In the genomic region with DNA sequence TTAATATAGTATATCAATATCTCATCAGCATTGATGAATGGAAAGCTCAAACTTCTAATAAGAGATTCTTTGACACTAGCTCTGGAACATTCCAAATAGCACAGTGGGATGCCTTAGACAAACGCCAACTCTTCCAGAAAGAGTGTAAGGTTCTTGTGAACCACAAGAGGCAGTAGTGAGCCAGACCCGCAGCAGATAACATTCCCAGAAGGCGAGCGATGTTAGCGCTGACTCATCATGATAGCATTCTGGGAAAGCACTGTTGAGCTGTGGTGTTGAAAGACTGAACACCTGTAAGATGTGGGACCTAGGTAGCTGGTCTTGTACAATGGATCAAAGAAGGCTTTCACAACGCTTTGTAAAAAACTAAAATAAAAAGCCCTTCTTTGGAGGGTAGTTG, we compare ENCODE assay signal across 13 mouse cellular contexts.
DNase-seq lines count a peak whose midpoint lies in the region; ATAC-seq and TF ChIP-seq lines count a peak whose summit lies in the region.
"Had no signal": no experiment of that assay in that cellular context is flagged by ENCODE, and none has a peak within 500 bp of the region (broad histone marks: within the 10 kb centered on the region; RNA-seq: fewer than 3 reads in every experiment).

No protein-coding gene starts in this region.

- H3K27me3 ChIP-seq in kidney, postnatal 0 days (ENCODE audit: insufficient read depth, low read length) = no peaks in the 10 kb centered on the region
- no peaks in the 10 kb centered on the region for H3K27me3 ChIP-seq in midbrain, postnatal 0 days (ENCODE audit: insufficient read depth, low read length)
- H3K27me3 ChIP-seq in midbrain, embryonic 11.5 days (ENCODE audit: control insufficient read depth, insufficient read depth, low read length) = no peaks in the 10 kb centered on the region
- H3K27me3 ChIP-seq in hindbrain, embryonic 13.5 days = no peaks in the 10 kb centered on the region
- H3K27me3 ChIP-seq: forebrain, embryonic 13.5 days; hindbrain, embryonic 12.5 days; kidney, embryonic 15.5 days had no signal

- no peaks in the 10 kb centered on the region for H3K9me3 ChIP-seq in kidney, postnatal 0 days (replicated peaks; ENCODE audit: low read length)
- no peaks in the 10 kb centered on the region for H3K9me3 ChIP-seq in midbrain, postnatal 0 days (ENCODE audit: low read length)
- no peaks in the 10 kb centered on the region for H3K9me3 ChIP-seq in midbrain, embryonic 11.5 days (ENCODE audit: control insufficient read depth, low read length)
- no peaks in the 10 kb centered on the region for H3K9me3 ChIP-seq in hindbrain, embryonic 13.5 days
- H3K9me3 ChIP-seq: forebrain, embryonic 13.5 days; hindbrain, embryonic 12.5 days; kidney, embryonic 15.5 days had no signal

- H3K4me2 ChIP-seq in kidney, postnatal 0 days (ENCODE audit: low read length) = no peak overlapping the region
- no peak overlapping the region for H3K4me2 ChIP-seq in midbrain, postnatal 0 days (ENCODE audit: low read depth, low read length, poor library complexity, severe bottlenecking)
- H3K4me2 ChIP-seq in midbrain, embryonic 11.5 days = no peak overlapping the region
- H3K4me2 ChIP-seq in hindbrain, embryonic 13.5 days = no peak overlapping the region
- H3K4me2 ChIP-seq: forebrain, embryonic 13.5 days; hindbrain, embryonic 12.5 days; kidney, embryonic 15.5 days had no signal

- H3K36me3 ChIP-seq in kidney, postnatal 0 days (ENCODE audit: insufficient read depth, low read length) = no peaks in the 10 kb centered on the region
- H3K36me3 ChIP-seq in midbrain, postnatal 0 days (ENCODE audit: insufficient read depth, low read length) = no peaks in the 10 kb centered on the region
- H3K36me3 ChIP-seq in midbrain, embryonic 11.5 days (ENCODE audit: control insufficient read depth, insufficient read depth, low read length) = no peaks in the 10 kb centered on the region
- H3K36me3 ChIP-seq in hindbrain, embryonic 13.5 days = no peaks in the 10 kb centered on the region
- H3K36me3 ChIP-seq: hindbrain, embryonic 12.5 days; kidney, embryonic 15.5 days had no signal

- ATAC-seq in kidney, postnatal 0 days (replicated peaks; ENCODE audit: low FRiP score, low read depth) = no peak
- ATAC-seq in midbrain, postnatal 0 days (ENCODE audit: low FRiP score) = no peak
- ATAC-seq in midbrain, embryonic 11.5 days (ENCODE audit: low FRiP score) = no peak
- ATAC-seq in hindbrain, embryonic 13.5 days (ENCODE audit: low FRiP score) = no peak
- ATAC-seq: activated CD4-positive, CD25-positive, alpha-beta regulatory T cell, adult 4 months; forebrain, embryonic 13.5 days had no signal

- no peak overlapping the region for H3K9ac ChIP-seq in kidney, postnatal 0 days (ENCODE audit: low read depth, low read length)
- H3K9ac ChIP-seq in midbrain, postnatal 0 days (replicated peaks; ENCODE audit: low read length, poor library complexity, severe bottlenecking) = no peak overlapping the region
- no peak overlapping the region for H3K9ac ChIP-seq in midbrain, embryonic 11.5 days (ENCODE audit: low read length)
- no peak overlapping the region for H3K9ac ChIP-seq in hindbrain, embryonic 13.5 days
- H3K9ac ChIP-seq: forebrain, embryonic 13.5 days; hindbrain, embryonic 12.5 days; kidney, embryonic 15.5 days had no signal

- 81% methylated on average over 6 of the region's 6 CpGs for WGBS in kidney, postnatal 0 days
- 77% methylated on average over 6 of the region's 6 CpGs for WGBS in midbrain, postnatal 0 days
- WGBS in midbrain, embryonic 11.5 days = 74% methylated on average over 6 of the region's 6 CpGs
- WGBS in hindbrain, embryonic 13.5 days = 78% methylated on average over 6 of the region's 6 CpGs

- H3K27ac ChIP-seq in kidney, postnatal 0 days = no peak overlapping the region
- no peak overlapping the region for H3K27ac ChIP-seq in midbrain, postnatal 0 days (ENCODE audit: low read depth, low read length)
- H3K27ac ChIP-seq in midbrain, embryonic 11.5 days (ENCODE audit: low read depth, low read length) = no peak overlapping the region
- no peak overlapping the region for H3K27ac ChIP-seq in hindbrain, embryonic 13.5 days
- H3K27ac ChIP-seq: forebrain, embryonic 13.5 days; hindbrain, embryonic 12.5 days; kidney, embryonic 15.5 days had no signal

- DNase-seq in cerebellum, postnatal 14 days = peak; percentile 22 to 45
- DNase-seq in cerebellum, adult 18-20 months = no peak
- DNase-seq in kidney, postnatal 0 days (ENCODE audit: low spot score) = peak; percentile 4
- DNase-seq in kidney, adult 9 months = no peak
- peak; percentile 22 for DNase-seq in midbrain, postnatal 0 days (ENCODE audit: low spot score)
- no peak for DNase-seq in midbrain, embryonic 11.5 days (ENCODE audit: low spot score, missing footprints)
- DNase-seq in testis, postnatal 14 days (ENCODE audit: low spot score) = peak; percentile 13
- DNase-seq: B cell, adult 2 months had no signal

- H3K4me3 ChIP-seq in kidney, postnatal 0 days (replicated peaks; ENCODE audit: low read depth, low read length) = no peak overlapping the region
- no peak overlapping the region for H3K4me3 ChIP-seq in midbrain, postnatal 0 days (ENCODE audit: low read depth, low read length)
- H3K4me3 ChIP-seq in midbrain, embryonic 11.5 days (ENCODE audit: low read depth, low read length) = no peak overlapping the region
- no peak overlapping the region for H3K4me3 ChIP-seq in hindbrain, embryonic 13.5 days
- H3K4me3 ChIP-seq: forebrain, embryonic 13.5 days; hindbrain, embryonic 12.5 days; kidney, embryonic 15.5 days had no signal

- H3K4me1 ChIP-seq in kidney, postnatal 0 days (replicated peaks; ENCODE audit: insufficient read depth, low read length) = no peaks in the 10 kb centered on the region
- H3K4me1 ChIP-seq in midbrain, postnatal 0 days (ENCODE audit: insufficient read depth, low read length) = no peaks in the 10 kb centered on the region
- H3K4me1 ChIP-seq in midbrain, embryonic 11.5 days (ENCODE audit: control insufficient read depth, insufficient read depth, low read length) = no peaks in the 10 kb centered on the region
- H3K4me1 ChIP-seq in hindbrain, embryonic 13.5 days (replicated peaks) = peaks cover 9% of the 10 kb centered on the region
- H3K4me1 ChIP-seq: forebrain, embryonic 13.5 days; kidney, embryonic 15.5 days had no signal

- peak; percentile 50; the same call in 1 of the 2 replicates for TF ChIP-seq CTCF in kidney, postnatal 0 days (IDR thresholded peaks at IDR 0.05; ENCODE audit: low read depth)
- TF ChIP-seq CTCF in midbrain, postnatal 0 days (IDR thresholded peaks at IDR 0.05) = peak; percentile 61

Comparison
In these comparisons a context has a peak if more than half of its experiments do, and no peak if none do; other contexts are left out.
1. DNase-seq: peak in cerebellum, postnatal 14 days (2 of 2), kidney, postnatal 0 days (single experiment), midbrain, postnatal 0 days (single experiment) and testis, postnatal 14 days (single experiment); none in cerebellum, adult 18-20 months (0 of 2), kidney, adult 9 months (single experiment) and midbrain, embryonic 11.5 days (single experiment).